Mouse (Mus musculus): ENCODE data around the gene Moap1. TPM values are rescaled to one million over a fixed set of nuclear protein-coding genes. Genes with fewer than 3 reads are reported as not detected.

The Moap1 gene
- 40.9 TPM for polyA plus RNA-seq (2015; fragmentation: Illumina TruSeq; extraction: RNeasy Lipid Tissue Mini Kit (QIAGEN cat#74804); ENCODE audit: low read depth, low replicate concordance)

GRCm38 (mm10) chr12:102743589-102744574 lies at the start of gene Moap1, which contains the start of gene Tmem251:
Gene Moap1 (minus strand): TSS chr12:102743661.
Gene Tmem251 (plus strand): TSS chr12:102743762.

GRCm38 (mm10) chr12:102758403-102758756 lies 14.9 kb upstream of the Moap1 start, which contains the start of gene Gm20604:
Gene Gm20604 (minus strand): TSS chr12:102758672.

GRCm38 (mm10) chr12:102757689-102758402 lies 14.4 kb upstream of the Moap1 start, which contains the start of the genes Gm28051, Gon7 and Ubr7:
Gene Gm28051 (minus strand): TSS chr12:102757765.
Gene Gon7 (minus strand): TSS chr12:102757803.
Gene Ubr7 (plus strand): TSS chr12:102757967.

GRCm38 (mm10) chr12:102704457-102705198 lies 38.8 kb downstream of the Moap1 start, which contains the start of gene Itpk1:
Gene Itpk1 (minus strand): TSS chr12:102704930.

Other genes with a start within 250 kb of the Moap1 start
- gene Chga, start 188.7 kb downstream of the Moap1 start, polyA plus RNA-seq (2015; fragmentation: Illumina TruSeq; extraction: RNeasy Lipid Tissue Mini Kit (QIAGEN cat#74804); ENCODE audit: low read depth, low replicate concordance): 191 TPM
- 45.3 TPM for gene Itpk1, start 38.7 kb downstream of the Moap1 start, polyA plus RNA-seq (2015; fragmentation: Illumina TruSeq; extraction: RNeasy Lipid Tissue Mini Kit (QIAGEN cat#74804); ENCODE audit: low read depth, low replicate concordance)
- 5.4 TPM for gene Tmem251, start 101 bp upstream of the Moap1 start, polyA plus RNA-seq (2015; fragmentation: Illumina TruSeq; extraction: RNeasy Lipid Tissue Mini Kit (QIAGEN cat#74804); ENCODE audit: low read depth, low replicate concordance)
- gene Gm28051, start 14.1 kb upstream of the Moap1 start, polyA plus RNA-seq (2015; fragmentation: Illumina TruSeq; extraction: RNeasy Lipid Tissue Mini Kit (QIAGEN cat#74804); ENCODE audit: low read depth, low replicate concordance): not detected
- gene Gon7, start 14.1 kb upstream of the Moap1 start, polyA plus RNA-seq (2015; fragmentation: Illumina TruSeq; extraction: RNeasy Lipid Tissue Mini Kit (QIAGEN cat#74804); ENCODE audit: low read depth, low replicate concordance): 17.1 TPM
- gene Ubr7, start 14.3 kb upstream of the Moap1 start, polyA plus RNA-seq (2015; fragmentation: Illumina TruSeq; extraction: RNeasy Lipid Tissue Mini Kit (QIAGEN cat#74804); ENCODE audit: low read depth, low replicate concordance): 38.4 TPM
- 28.7 TPM for gene Gm20604, start 15.0 kb upstream of the Moap1 start, polyA plus RNA-seq (2015; fragmentation: Illumina TruSeq; extraction: RNeasy Lipid Tissue Mini Kit (QIAGEN cat#74804); ENCODE audit: low read depth, low replicate concordance)
- gene Btbd7, start 134.8 kb upstream of the Moap1 start, polyA plus RNA-seq (2015; fragmentation: Illumina TruSeq; extraction: RNeasy Lipid Tissue Mini Kit (QIAGEN cat#74804); ENCODE audit: low read depth, low replicate concordance): 9.7 TPM
- not detected for gene Cox8c, start 155.7 kb upstream of the Moap1 start, polyA plus RNA-seq (2015; fragmentation: Illumina TruSeq; extraction: RNeasy Lipid Tissue Mini Kit (QIAGEN cat#74804); ENCODE audit: low read depth, low replicate concordance)
- 21.9 TPM for gene Unc79, start 205.2 kb upstream of the Moap1 start, polyA plus RNA-seq (2015; fragmentation: Illumina TruSeq; extraction: RNeasy Lipid Tissue Mini Kit (QIAGEN cat#74804); ENCODE audit: low read depth, low replicate concordance)

All from brain, adult 10 weeks (tissue).